8 mouse cellular contexts compared by ENCODE assay signal in the genomic region with DNA sequence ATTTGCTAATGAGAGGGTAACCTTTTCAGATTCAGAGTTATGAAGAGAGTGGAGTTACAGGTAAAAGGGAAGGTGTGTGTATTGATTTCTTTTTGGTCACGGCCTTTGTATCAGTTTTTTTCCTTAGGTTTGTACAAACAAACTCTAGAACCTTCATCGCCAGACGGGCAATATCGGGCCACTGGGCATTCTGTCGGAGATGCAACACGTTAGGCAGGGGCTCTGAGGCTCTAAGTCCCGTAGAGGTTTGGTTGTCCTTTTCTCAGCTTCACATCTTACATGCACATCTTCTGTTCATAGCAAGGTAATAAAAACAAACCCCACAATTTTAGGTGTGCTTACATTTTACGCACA. TPM values are rescaled to one million over a fixed set of nuclear protein-coding genes. Genes with fewer than 3 reads are reported as not detected.
DNase-seq lines count a peak whose midpoint lies in the region; ATAC-seq and TF ChIP-seq lines count a peak whose summit lies in the region.

No protein-coding gene starts in this region.

- H3K27ac ChIP-seq in heart, embryonic 12.5 days (ENCODE audit: poor library complexity, severe bottlenecking): peak overlapping the region; percentile 95
- H3K27ac ChIP-seq in heart, postnatal 0 days (ENCODE audit: low read depth): peak overlapping the region; percentile 89

- peak overlapping the region; percentile 96 for H3K9ac ChIP-seq in heart, embryonic 12.5 days
- peak overlapping the region; percentile 90 for H3K9ac ChIP-seq in heart, postnatal 0 days (replicated peaks; ENCODE audit: low read depth, low read length)

- 3% methylated on average over 8 of the region's 8 CpGs for WGBS in heart, embryonic 12.5 days
- under 1% methylated on average over 8 of the region's 8 CpGs for WGBS in heart, postnatal 0 days

- TF ChIP-seq EP300 in heart, postnatal 0 days (IDR thresholded peaks at IDR 0.05; ENCODE audit: low read depth): no peak

- intact Hi-C loops in heart, postnatal 14 days (cut with DNase I): loop anchor here (5.0 kb wide), 1 partner anchor 36 kb away; no protein-coding TSS in a partner anchor

- no peaks in the 10 kb centered on the region for H3K36me3 ChIP-seq in heart, embryonic 12.5 days
- peaks cover 21% of the 10 kb centered on the region for H3K36me3 ChIP-seq in G1E (replicated peaks)
- H3K36me3 ChIP-seq in heart, postnatal 0 days (replicated peaks; ENCODE audit: control insufficient read depth, insufficient read depth, low read length): no peaks in the 10 kb centered on the region

- H3K4me1 ChIP-seq in heart, embryonic 12.5 days (replicated peaks): peaks cover 23% of the 10 kb centered on the region
- H3K4me1 ChIP-seq in G1E (ENCODE audit: insufficient read depth, low read depth, low read length): peaks cover 43% of the 10 kb centered on the region
- H3K4me1 ChIP-seq in heart, postnatal 0 days (ENCODE audit: control insufficient read depth, insufficient read depth): peaks cover 34% of the 10 kb centered on the region

- no peak for ATAC-seq in heart, embryonic 12.5 days (ENCODE audit: insufficient number of reproducible peaks, low FRiP score)
- peak; percentile 29 for ATAC-seq in G1E (ENCODE audit: extremely low read depth, insufficient number of reproducible peaks, low FRiP score, poor library complexity, severe bottlenecking)
- no peak for ATAC-seq in heart, postnatal 0 days (ENCODE audit: insufficient read depth, low read depth)
- peak; percentile 31 for ATAC-seq in megakaryocyte, adult 5-6 weeks (ENCODE audit: poor library complexity, severe bottlenecking)

- TF ChIP-seq CTCF in G1E (IDR thresholded peaks at IDR 0.05; ENCODE audit: low read depth, low read length): no peak
- no peak for TF ChIP-seq CTCF in heart, postnatal 0 days (IDR thresholded peaks at IDR 0.05; ENCODE audit: low read depth)

- H3K4me3 ChIP-seq in heart, embryonic 12.5 days: peak overlapping the region; percentile 96
- peak overlapping the region; percentile 88 for H3K4me3 ChIP-seq in G1E (ENCODE audit: low read depth, low read length)
- H3K4me3 ChIP-seq in heart, postnatal 0 days (ENCODE audit: low read depth, low read length): peak overlapping the region; percentile 84

- H3K9me3 ChIP-seq in heart, embryonic 12.5 days (replicated peaks): no peaks in the 10 kb centered on the region
- no peaks in the 10 kb centered on the region for H3K9me3 ChIP-seq in G1E (replicated peaks)
- H3K9me3 ChIP-seq in heart, postnatal 0 days (replicated peaks; ENCODE audit: control insufficient read depth, low read length): no peaks in the 10 kb centered on the region

- no peak for DNase-seq in heart, postnatal 14 days
- DNase-seq in G1E (ENCODE audit: low spot score): no peak
- DNase-seq in heart, postnatal 0 days (ENCODE audit: low spot score): no peak
- DNase-seq in adrenal gland, postnatal 36 days: no peak
- no peak for DNase-seq in layer of hippocampus, adult 8-10 months (ENCODE audit: low spot score in 2 of 2)
- no peak for DNase-seq in spleen, postnatal 10 days (ENCODE audit: low spot score in 2 of 2)

- H3K4me2 ChIP-seq in heart, embryonic 12.5 days: peak overlapping the region; percentile 80
- peak overlapping the region; percentile 67 for H3K4me2 ChIP-seq in heart, postnatal 0 days (ENCODE audit: low read depth, low read length)

- no peaks in the 10 kb centered on the region for H3K27me3 ChIP-seq in heart, embryonic 12.5 days (replicated peaks)
- no peaks in the 10 kb centered on the region for H3K27me3 ChIP-seq in G1E (ENCODE audit: insufficient read depth, low read length)
- H3K27me3 ChIP-seq in heart, postnatal 0 days (ENCODE audit: control insufficient read depth, insufficient read depth, low read length): no peaks in the 10 kb centered on the region

RNA-seq across cellular contexts. Expression of gene Zbtb41, which starts 0.6 kb away (rescaled TPM):
- 12.5 and 12.8 TPM in 2 replicates for polyA plus RNA-seq in heart, embryonic 12.5 days (2016; fragmentation: Nextera tagmentation; extraction: Ambion mirVana)
- 10 to 100 TPM; 23.4 to 24.9 TPM for total RNA-seq in heart, postnatal 14 days (2021)
- total RNA-seq in G1E (2014; fragmentation: Nextera tagmentation): 28.6 and 29.3 TPM in 2 replicates
- 24.4 and 29.4 TPM in 2 replicates for total RNA-seq in G1E (2017)
- polyA plus RNA-seq in G1E (2012): 0.56 and 0.76 TPM in 2 replicates
- total RNA-seq in heart, postnatal 0 days (2014; rRNA removed; ENCODE audit: low replicate concordance): 9.2 and 13.6 TPM in 2 replicates
- 3.7 and 4.5 TPM in 2 replicates for polyA plus RNA-seq in heart, postnatal 0 days (2015; fragmentation: Nextera tagmentation; extraction: Ambion mirVana)
- 7.9 and 10.0 TPM in 2 replicates for total RNA-seq in megakaryocyte, adult 5-6 weeks (2015)
- 12.2 and 13.9 TPM in 2 replicates for total RNA-seq in megakaryocyte, adult 5-6 weeks (2017)
- total RNA-seq in adrenal gland, postnatal 36 days (2021): 10 to 100 TPM; 39.5 to 42.4 TPM
- total RNA-seq in layer of hippocampus, adult 8-10 months (2022): 10 to 100 TPM; 28.6 to 32.6 (median 28.9) TPM

RNA-seq across cellular contexts. Expression of gene Aspm, which starts 33.1 kb away (rescaled TPM):
- 18.0 and 18.4 TPM in 2 replicates for polyA plus RNA-seq in heart, embryonic 12.5 days (2016; fragmentation: Nextera tagmentation; extraction: Ambion mirVana)
- total RNA-seq in heart, postnatal 14 days (2021): 1 to 10 TPM; 3.0 to 5.3 TPM
- total RNA-seq in G1E (2014; fragmentation: Nextera tagmentation): 83.9 and 107 TPM in 2 replicates
- 53.6 and 63.2 TPM in 2 replicates for total RNA-seq in G1E (2017)
- polyA plus RNA-seq in G1E (2012): 5.3 and 5.4 TPM in 2 replicates
- 13.6 and 15.1 TPM in 2 replicates for total RNA-seq in heart, postnatal 0 days (2014; rRNA removed; ENCODE audit: low replicate concordance)
- 3.1 and 3.8 TPM in 2 replicates for polyA plus RNA-seq in heart, postnatal 0 days (2015; fragmentation: Nextera tagmentation; extraction: Ambion mirVana)
- total RNA-seq in megakaryocyte, adult 5-6 weeks (2015): 29.5 and 32.8 TPM in 2 replicates
- total RNA-seq in megakaryocyte, adult 5-6 weeks (2017): 37.9 and 41.0 TPM in 2 replicates
- total RNA-seq in adrenal gland, postnatal 36 days (2021): 1 to 10 TPM; 2.2 to 2.7 TPM
- under 1 TPM; 0.26 to 0.96 (median 0.28) TPM for total RNA-seq in layer of hippocampus, adult 8-10 months (2022)

RNA-seq across cellular contexts. Expression of gene Crb1, which starts 44.6 kb away (rescaled TPM):
- polyA plus RNA-seq in heart, embryonic 12.5 days (2016; fragmentation: Nextera tagmentation; extraction: Ambion mirVana): 0.27 and 0.28 TPM in 2 replicates
- under 1 TPM; 0.20 to 0.45 TPM for total RNA-seq in heart, postnatal 14 days (2021)
- total RNA-seq in G1E (2014; fragmentation: Nextera tagmentation) (not detected in 2 replicates), G1E (2017) (0.23 and 0.44 TPM in 2 replicates)
- not detected in 2 replicates for polyA plus RNA-seq in G1E (2012)
- total RNA-seq in heart, postnatal 0 days (2014; rRNA removed; ENCODE audit: low replicate concordance): 0.38 TPM in 1 of 2 replicates, not detected in the other
- 0.12 and 0.16 TPM in 2 replicates for polyA plus RNA-seq in heart, postnatal 0 days (2015; fragmentation: Nextera tagmentation; extraction: Ambion mirVana)
- total RNA-seq in megakaryocyte, adult 5-6 weeks (2015): not detected in 2 replicates
- not detected in 2 replicates for total RNA-seq in megakaryocyte, adult 5-6 weeks (2017)
- total RNA-seq in adrenal gland, postnatal 36 days (2021): not detected
- total RNA-seq in layer of hippocampus, adult 8-10 months (2022): under 1 TPM; 0.52 to 0.73 (median 0.65) TPM

Comparison
In these comparisons a context has a peak if more than half of its experiments do, and no peak if none do; other contexts are left out.
1. ATAC-seq: peak in G1E (single experiment) and megakaryocyte, adult 5-6 weeks (single experiment); none in heart, embryonic 12.5 days (single experiment) and heart, postnatal 0 days (single experiment).
2. Peak in every context shown above with its lines, with median percentiles within 50 percentile points of each other: H3K4me3 ChIP-seq.